Mouse (Mus musculus): ENCODE measurements around the gene Xrcc3.

- TF ChIP-seq CTCF (IDR thresholded peaks at IDR 0.05; ENCODE audit: borderline replicate concordance, extremely low read depth, insufficient read depth, insufficient read length) = no peak
- no peak for TF ChIP-seq POLR2A (IDR thresholded peaks at IDR 0.05; ENCODE audit: borderline replicate concordance, extremely low read depth, insufficient read depth, insufficient read length, poor library complexity, severe bottlenecking)
Observed at GRCm38 (mm10) chr12:111762620-111763280, 50.9 kb downstream of the Xrcc3 start.

Measured in brain, embryonic 14.5 days (tissue).